Mouse (Mus musculus): ENCODE measurements around the gene Pcgf5. TPM values are rescaled to one million over a fixed set of nuclear protein-coding genes. Genes with fewer than 3 reads are reported as not detected.

Pcgf5 gene
- polyA plus RNA-seq, 1 experiment from 2014 or later: 8.1 TPM

DNA sequence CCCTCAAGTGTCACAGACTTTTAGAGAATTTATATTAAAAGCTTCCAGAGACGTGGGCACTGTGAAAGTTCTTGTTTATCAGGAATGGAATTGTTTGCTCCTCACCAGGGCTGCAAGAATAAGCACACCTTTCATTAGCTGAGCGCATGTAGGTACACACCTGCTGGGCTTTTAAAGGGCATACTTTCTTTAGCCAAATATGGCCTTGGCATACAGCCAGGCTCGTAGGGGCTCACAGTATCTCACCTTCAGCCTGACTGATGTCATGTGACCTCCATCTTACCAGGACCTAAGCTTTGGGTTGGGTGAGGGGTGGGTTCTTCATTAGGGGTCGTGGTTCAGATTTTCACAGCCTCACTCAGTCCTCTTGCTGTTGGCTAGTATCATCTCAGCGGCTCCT, 149.6 kb downstream of the Pcgf5 start:
- Histone ChIP-seq H3K9me3 (replicated peaks; ENCODE audit: control insufficient read depth, low read length) (no peaks in the 10 kb centered on the region), H3K9ac (replicated peaks; ENCODE audit: low read length) (no peak overlapping the region), H3K4me2 (ENCODE audit: low read depth, low read length) (no peak overlapping the region), H3K4me3 (ENCODE audit: low read depth, low read length) (no peak overlapping the region), H3K27ac (replicated peaks; ENCODE audit: low read depth, low read length) (no peak overlapping the region), H3K27me3 (ENCODE audit: control insufficient read depth, insufficient read depth, low read length) (no peaks in the 10 kb centered on the region), H3K36me3 (replicated peaks; ENCODE audit: control insufficient read depth, insufficient read depth, low read depth, low read length) (no peaks in the 10 kb centered on the region), H3K4me1 (ENCODE audit: control insufficient read depth, insufficient read depth, low read length) (no peaks in the 10 kb centered on the region)
- ATAC-seq (replicated peaks; ENCODE audit: insufficient number of reproducible peaks, low FRiP score, low TSS enrichment, low read depth) (no peak), DNase-seq (ENCODE audit: low spot score) (no peak)
- 85% methylated on average over 5 of the region's 5 CpGs for WGBS

DNA sequence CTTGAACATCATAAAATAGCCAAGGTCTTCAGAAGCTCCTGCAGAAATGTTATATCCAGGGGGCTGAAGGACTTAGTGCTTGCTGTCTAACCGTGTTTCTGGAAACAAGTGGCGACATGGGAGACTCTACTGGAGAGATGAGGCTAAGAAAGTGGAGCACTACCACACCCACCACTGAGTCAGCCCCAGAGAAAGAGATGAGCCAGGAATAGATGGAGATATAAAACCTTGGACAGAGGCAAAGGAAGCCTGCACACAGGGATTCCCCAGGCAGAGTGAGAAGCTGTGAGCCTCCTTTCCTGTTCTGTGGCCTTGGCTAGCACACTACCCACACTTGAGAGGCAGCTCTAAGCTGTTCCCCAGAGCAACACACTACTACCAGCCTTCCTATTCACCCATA, 156.6 kb downstream of the Pcgf5 start:
- Histone ChIP-seq H3K27ac (replicated peaks; ENCODE audit: low read depth, low read length) (no peak overlapping the region), H3K4me1 (ENCODE audit: control insufficient read depth, insufficient read depth, low read length) (no peaks in the 10 kb centered on the region), H3K36me3 (replicated peaks; ENCODE audit: control insufficient read depth, insufficient read depth, low read depth, low read length) (no peaks in the 10 kb centered on the region), H3K9ac (replicated peaks; ENCODE audit: low read length) (no peak overlapping the region), H3K27me3 (ENCODE audit: control insufficient read depth, insufficient read depth, low read length) (no peaks in the 10 kb centered on the region), H3K9me3 (replicated peaks; ENCODE audit: control insufficient read depth, low read length) (no peaks in the 10 kb centered on the region), H3K4me3 (ENCODE audit: low read depth, low read length) (no peak overlapping the region), H3K4me2 (ENCODE audit: low read depth, low read length) (no peak overlapping the region)
- WGBS: 93% methylated on average over 2 of the region's 2 CpGs
- ATAC-seq (replicated peaks; ENCODE audit: insufficient number of reproducible peaks, low FRiP score, low TSS enrichment, low read depth) (no peak), DNase-seq (ENCODE audit: low spot score) (no peak)

Other genes with a start within 250 kb of the Pcgf5 start
- 0.49 and 2.3 TPM in 2 replicates for gene Ankrd1, start 228.2 kb upstream of the Pcgf5 start, polyA plus RNA-seq (2014; fragmentation: Nextera tagmentation; extraction: Ambion mirVana)
- 3.0 and 3.2 TPM in 2 replicates for gene Hectd2, start 206.3 kb downstream of the Pcgf5 start, polyA plus RNA-seq (2014; fragmentation: Nextera tagmentation; extraction: Ambion mirVana)